Mouse (Mus musculus) lung, adult 2 months (tissue): ENCODE data around the gene Hyal3.

Experiments used
- CTCF ChIP-seq: fragments of 200-500 bp; IDR thresholded peaks from 2 replicates; pipeline ENCODE4 v1.5.1; 2011; ENCODE audit warnings: mild to moderate bottlenecking, low read length, control low read depth; ENCODE audit not compliant: insufficient read depth
- POLR2A ChIP-seq: fragments of 200-500 bp; IDR thresholded peaks from 2 replicates; pipeline ENCODE4 v1.6.1; 2011; ENCODE audit warnings: low read depth, mild to moderate bottlenecking, control low read depth, low read length, borderline replicate concordance; ENCODE audit errors: extremely low read depth

GRCm38 (mm10) chr9:107572327-107572662, 8.3 kb upstream of the Hyal3 start:
- TF ChIP-seq CTCF (no peak), POLR2A (no peak)
